In genomic region chr15:8832970-8833369, GRCm38 (mm10) we compare ENCODE assay signal across 24 mouse cellular contexts.
A peak's percentile ranks its signal among the peaks of the same experiment; 100 is the strongest.
DNase-seq lines count a peak whose midpoint lies in the region; ATAC-seq and TF ChIP-seq lines count a peak whose summit lies in the region.
"Had no signal": no experiment of that assay in that cellular context is flagged by ENCODE, and none has a peak within 500 bp of the region (broad histone marks: within the 10 kb centered on the region; RNA-seq: fewer than 3 reads in every experiment).

No protein-coding gene starts in this region.

- no peak overlapping the region for H3K27ac ChIP-seq in midbrain, embryonic 11.5 days (ENCODE audit: low read depth, low read length)
- H3K27ac ChIP-seq in midbrain, embryonic 13.5 days, result no peak overlapping the region
- H3K27ac ChIP-seq in ES-E14 (ENCODE audit: insufficient read depth, low read depth, low read length, poor library complexity, severe bottlenecking), result peak overlapping the region; percentile 80
- H3K27ac ChIP-seq: layer of hippocampus, adult 2 months; limb, embryonic 13.5 days; liver, embryonic 12.5 days; midbrain, embryonic 12.5 days had no signal

- no peak for ATAC-seq in midbrain, embryonic 11.5 days (ENCODE audit: low FRiP score)
- ATAC-seq in midbrain, embryonic 13.5 days, result no peak
- ATAC-seq: activated CD4-positive, CD25-positive, alpha-beta regulatory T cell, adult 4 months; forebrain, embryonic 16.5 days; intestine, postnatal 0 days; liver, embryonic 12.5 days had no signal

- no peak overlapping the region for H3K4me3 ChIP-seq in midbrain, embryonic 11.5 days (ENCODE audit: low read depth, low read length)
- H3K4me3 ChIP-seq in midbrain, embryonic 13.5 days (replicated peaks), result no peak overlapping the region
- H3K4me3 ChIP-seq in ES-E14 (ENCODE audit: insufficient read depth in 1 of 2, low read depth in 1 of 2, low read length in 2 of 2, poor library complexity in 1 of 2, severe bottlenecking in 1 of 2), result peak overlapping the region; percentile 3 to 4; a peak in 1 of 4 replicates
- H3K4me3 ChIP-seq: heart, embryonic 12.5 days; layer of hippocampus, adult 2 months; limb, embryonic 13.5 days; liver, embryonic 12.5 days; midbrain, embryonic 12.5 days had no signal

- 65% methylated on average over 1 of the region's 1 CpGs for WGBS in midbrain, embryonic 11.5 days
- WGBS in midbrain, embryonic 13.5 days, result 87% methylated on average over 1 of the region's 1 CpGs

- H3K4me1 ChIP-seq in midbrain, embryonic 11.5 days (ENCODE audit: control insufficient read depth, insufficient read depth, low read length), result peaks cover 3% of the 10 kb centered on the region; the same call in 1 of the 2 replicates
- peaks cover 9% of the 10 kb centered on the region for H3K4me1 ChIP-seq in midbrain, embryonic 13.5 days (replicated peaks)
- no peaks in the 10 kb centered on the region; a peak in 1 of 4 replicates for H3K4me1 ChIP-seq in ES-E14 (ENCODE audit: control insufficient read depth in 2 of 2, insufficient read depth in 2 of 2, low read length in 2 of 2, poor library complexity in 1 of 2)
- H3K4me1 ChIP-seq: heart, embryonic 12.5 days; liver, embryonic 12.5 days had no signal

- no peak overlapping the region for H3K4me2 ChIP-seq in midbrain, embryonic 11.5 days
- no peak overlapping the region for H3K4me2 ChIP-seq in midbrain, embryonic 13.5 days (replicated peaks)
- H3K4me2 ChIP-seq: heart, embryonic 12.5 days; limb, embryonic 13.5 days; liver, embryonic 12.5 days; midbrain, embryonic 12.5 days had no signal

- H3K9me3 ChIP-seq in midbrain, embryonic 11.5 days (ENCODE audit: control insufficient read depth, low read length), result no peaks in the 10 kb centered on the region
- no peaks in the 10 kb centered on the region for H3K9me3 ChIP-seq in midbrain, embryonic 13.5 days
- H3K9me3 ChIP-seq in ES-E14 (ENCODE audit: control insufficient read depth, insufficient read depth, low read depth, low read length), result peaks cover 5% of the 10 kb centered on the region; the same call in 1 of the 2 replicates
- H3K9me3 ChIP-seq: G1E; heart, embryonic 12.5 days; limb, embryonic 13.5 days; liver, embryonic 12.5 days; midbrain, embryonic 12.5 days had no signal

- in situ Hi-C loops in ES-E14 (cut with MboI; ENCODE audit: low sequenced_read_pairs in 2 of 2, unreplicated experiment in 2 of 2), result no loop called here

- no peaks in the 10 kb centered on the region for H3K27me3 ChIP-seq in midbrain, embryonic 11.5 days (ENCODE audit: control insufficient read depth, insufficient read depth, low read length)
- no peaks in the 10 kb centered on the region for H3K27me3 ChIP-seq in midbrain, embryonic 13.5 days
- H3K27me3 ChIP-seq: heart, embryonic 12.5 days; limb, embryonic 13.5 days; liver, embryonic 12.5 days; midbrain, embryonic 12.5 days had no signal

- no peak overlapping the region for H3K9ac ChIP-seq in midbrain, embryonic 11.5 days (ENCODE audit: low read length)
- H3K9ac ChIP-seq in midbrain, embryonic 13.5 days (replicated peaks), result no peak overlapping the region
- no peak overlapping the region; the same call in 1 of the 2 replicates for H3K9ac ChIP-seq in ES-E14 (ENCODE audit: insufficient read depth, low read depth, low read length, poor library complexity, severe bottlenecking)
- H3K9ac ChIP-seq: heart, embryonic 12.5 days; limb, embryonic 13.5 days; liver, embryonic 12.5 days; midbrain, embryonic 12.5 days had no signal

- peak; percentile 9 for DNase-seq in adrenal gland, postnatal 10 days
- DNase-seq in adrenal gland, postnatal 14 days, result no peak
- DNase-seq in midbrain, embryonic 11.5 days (ENCODE audit: low spot score, missing footprints), result peak; percentile 49
- DNase-seq in ES-E14 (ENCODE audit: low read depth, low spot score) (no peak), MN1 (ENCODE audit: low spot score) (no peak)
- DNase-seq in cerebellum, adult 9-11 months, result peak; percentile 44
- DNase-seq in layer of hippocampus, postnatal 36 days, result no peak
- DNase-seq: gastrocnemius, postnatal 10 days; heart, adult 18-20 months; heart, postnatal 10 days; kidney, postnatal 25 days; lung, adult 18-20 months; lung, postnatal 14 days; retina, postnatal 1 day had no signal

- H3K36me3 ChIP-seq in midbrain, embryonic 11.5 days (ENCODE audit: control insufficient read depth, insufficient read depth, low read length), result no peaks in the 10 kb centered on the region
- H3K36me3 ChIP-seq in midbrain, embryonic 13.5 days, result no peaks in the 10 kb centered on the region
- H3K36me3 ChIP-seq in ES-E14 (ENCODE audit: control insufficient read depth, insufficient read depth, low read length, poor library complexity, severe bottlenecking), result peaks cover 2% of the 10 kb centered on the region
- H3K36me3 ChIP-seq: G1E; heart, embryonic 12.5 days; limb, embryonic 13.5 days; liver, embryonic 12.5 days; midbrain, embryonic 12.5 days had no signal

TF ChIP-seq in ES-E14, 5 proteins besides CTCF, POLR2A, EP300 and RAD21:
- TF ChIP-seq HCFC1 (IDR thresholded peaks at IDR 0.05; ENCODE audit: borderline replicate concordance, insufficient read depth, low read length) (no peak), MAFK (IDR thresholded peaks at IDR 0.05; ENCODE audit: insufficient read depth, low read depth, low read length) (no peak), ZC3H11A (IDR thresholded peaks at IDR 0.05; ENCODE audit: borderline replicate concordance, low read depth, low read length) (no peak)
TF ChIP-seq in ES-E14: peak in this region for 0.

Comparison
In these comparisons a context has a peak if more than half of its experiments do, and no peak if none do; other contexts are left out.
1. DNase-seq: peak in adrenal gland, postnatal 10 days (single experiment), midbrain, embryonic 11.5 days (single experiment) and cerebellum, adult 9-11 months (single experiment); none in adrenal gland, postnatal 14 days (single experiment), ES-E14 (single experiment), MN1 (single experiment) and layer of hippocampus, postnatal 36 days (0 of 2).
2. H3K4me3 ChIP-seq: peak in ES-E14 (2 of 2); none in midbrain, embryonic 11.5 days (single experiment) and midbrain, embryonic 13.5 days (single experiment).